Mouse (Mus musculus): Measurements from ENCODE around the gene Ethe1. TPM values are rescaled to one million over a fixed set of nuclear protein-coding genes. Genes with fewer than 3 reads are reported as not detected.

The Ethe1 gene
- total RNA-seq, 2 experiments from 2014 or later = 27.9 to 34.2 TPM

DNA sequence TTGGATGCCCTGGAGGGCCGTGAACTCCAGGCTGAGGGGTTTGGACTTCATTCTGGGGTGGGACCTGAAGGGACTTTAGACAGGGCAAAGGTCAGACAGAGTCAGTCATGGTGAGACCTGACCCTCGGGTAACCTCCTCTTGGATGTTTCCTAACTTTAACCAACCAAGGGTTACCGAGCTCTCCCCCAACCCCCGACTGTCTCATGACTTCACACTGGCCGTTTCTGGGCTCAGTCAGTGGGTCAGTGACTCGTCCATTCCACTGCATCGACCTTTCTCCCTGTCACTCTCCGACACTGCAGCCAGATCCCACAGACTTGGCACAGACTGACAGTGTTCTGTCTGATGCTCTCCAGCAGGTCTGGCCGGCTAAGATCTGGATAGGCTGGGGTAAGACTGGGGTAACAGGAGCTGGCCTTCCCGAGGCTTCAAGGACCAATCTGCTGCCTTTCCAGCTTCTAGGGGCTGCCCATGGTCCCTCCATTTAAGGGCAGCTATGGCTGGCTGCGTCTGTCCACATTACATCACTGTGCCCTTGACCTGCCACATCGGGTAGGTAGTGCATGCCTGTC is 13.0 kb upstream of the Ethe1 start:
- DNase-seq = peak in 1 of 2 experiments; percentile 36

DNA sequence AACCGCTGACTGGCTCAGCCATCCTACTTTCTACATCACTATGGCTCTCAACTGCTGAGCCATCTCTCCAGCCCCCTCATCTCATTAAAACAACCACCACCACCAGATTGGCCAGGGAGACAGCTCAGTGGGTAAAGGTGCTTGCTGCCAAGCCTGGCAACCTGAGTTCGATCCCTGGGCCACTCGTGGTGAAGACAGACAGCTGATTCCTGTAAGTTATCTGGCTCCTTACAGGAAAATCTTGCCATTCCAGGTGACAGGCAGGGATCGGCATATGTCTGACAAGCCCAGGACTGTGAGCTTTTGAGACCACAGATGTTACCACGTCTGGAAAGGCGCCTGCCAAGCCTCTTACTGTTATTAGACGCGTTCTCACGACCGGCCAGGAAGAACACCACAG is 9.5 kb upstream of the Ethe1 start:
- no peak for DNase-seq

DNA sequence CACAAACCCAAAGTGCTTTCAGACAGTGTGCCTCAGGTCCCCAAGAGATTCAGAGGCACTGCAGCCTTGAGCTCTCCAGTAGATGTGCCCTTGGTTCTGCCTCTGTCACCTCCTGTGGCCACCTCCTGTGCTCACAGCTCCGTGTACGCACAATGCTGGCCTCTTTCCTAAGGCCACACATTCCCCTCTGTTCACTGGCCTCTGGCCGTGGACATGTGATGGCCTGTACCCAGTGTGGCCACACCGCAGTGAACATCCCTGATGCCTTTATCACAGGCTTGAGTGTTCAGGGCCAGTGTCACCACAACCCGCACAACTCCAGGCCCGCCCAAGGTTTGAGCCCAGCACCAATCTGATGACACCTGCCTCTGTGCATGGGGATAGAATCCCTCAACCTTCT is 2.5 kb upstream of the Ethe1 start:
- peak in 1 of 2 experiments; percentile 55 for DNase-seq

DNA sequence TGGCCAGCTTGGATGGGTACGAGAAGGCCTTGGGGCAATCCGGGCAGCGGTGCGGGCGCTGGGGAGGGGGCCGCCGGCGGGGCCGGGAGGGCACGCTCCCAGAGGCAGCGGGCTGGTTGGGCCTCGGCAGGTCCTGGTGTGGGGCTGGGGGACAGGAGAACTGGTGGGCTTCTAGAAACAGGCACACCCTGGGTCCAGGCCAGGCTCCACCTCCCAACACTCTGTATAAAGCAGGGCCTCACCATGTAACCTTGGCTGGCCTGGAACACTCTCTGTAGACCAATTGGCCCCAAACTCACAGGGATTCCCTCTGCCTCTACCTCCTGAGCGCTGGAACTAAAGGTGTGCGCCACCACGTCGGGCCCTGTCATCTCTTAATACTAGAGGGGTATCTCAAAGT is 1.3 kb upstream of the Ethe1 start:
- no peak for DNase-seq

- no peak for DNase-seq
Observed at GRCm38 (mm10) chr7:24586828-24587227, 515 bp upstream of the Ethe1 start.

GRCm38 (mm10) chr7:24588336-24588735 is 993 bp downstream of the Ethe1 start:
- peak; percentile 73 to 78 for DNase-seq

- DNase-seq = no peak
Observed at GRCm38 (mm10) chr7:24591735-24592134, 4.4 kb downstream of the Ethe1 start.

DNA sequence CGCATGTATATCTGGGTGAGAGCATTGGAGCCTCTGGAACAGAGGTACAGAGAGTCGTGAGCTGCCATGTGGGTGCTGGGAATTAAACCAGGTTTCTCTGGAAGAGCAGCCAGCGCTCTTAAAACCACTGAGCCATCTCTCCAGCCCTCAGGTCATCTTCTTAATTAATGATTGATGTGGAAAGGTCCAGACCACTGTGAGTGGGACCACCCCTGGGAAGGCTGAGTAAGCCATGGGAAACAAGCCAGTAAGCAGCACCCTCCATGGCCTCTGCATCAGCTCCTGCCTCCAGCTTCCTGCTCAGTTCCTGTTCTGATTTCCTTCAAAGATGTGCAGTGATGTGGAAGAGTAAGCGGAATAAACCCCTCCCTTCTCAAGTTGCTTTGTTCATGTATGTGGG is 4.8 kb downstream of the Ethe1 start:
- no peak for DNase-seq

GRCm38 (mm10) chr7:24592781-24593180 is 5.4 kb downstream of the Ethe1 start:
- DNase-seq = no peak

DNA sequence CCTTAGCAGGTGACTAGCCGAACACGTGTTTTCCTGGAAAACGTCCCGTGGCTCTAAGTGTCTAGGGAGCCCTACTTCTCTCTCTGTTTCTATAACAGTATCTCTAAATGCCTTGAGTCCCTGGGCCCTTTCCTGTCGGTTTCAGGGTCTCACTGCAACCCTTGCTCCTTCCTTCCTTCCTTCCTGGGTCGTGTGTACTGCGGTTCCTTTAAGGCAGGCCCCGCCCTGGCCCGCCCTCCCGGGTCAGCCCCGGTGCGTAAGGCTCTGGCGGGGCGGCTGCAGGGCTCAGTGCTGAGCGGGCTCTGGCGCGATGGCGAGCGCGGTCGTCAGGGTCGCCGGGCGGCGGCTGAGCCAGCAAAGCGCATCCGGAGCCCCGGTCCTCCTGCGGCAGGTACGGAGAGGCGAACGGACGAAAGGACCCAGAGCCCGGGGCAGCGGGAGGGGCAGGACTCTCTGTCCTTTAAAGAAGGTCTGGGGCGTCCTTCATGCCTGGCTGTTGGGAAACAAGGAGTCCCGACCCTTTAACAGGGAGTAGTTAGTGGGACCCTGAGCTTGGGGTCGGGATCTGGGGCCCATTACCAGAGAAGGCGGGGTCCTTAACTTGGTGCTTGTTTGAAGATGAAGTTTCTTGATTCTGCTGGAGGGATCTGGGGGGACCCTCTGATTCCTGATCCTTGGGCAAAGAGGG is 6.4 kb downstream of the Ethe1 start:
- peak; percentile 88 to 91 for DNase-seq

- DNase-seq = no peak
Observed at GRCm38 (mm10) chr7:24594309-24594803, 7.0 kb downstream of the Ethe1 start.

GRCm38 (mm10) chr7:24595464-24595863 is 8.1 kb downstream of the Ethe1 start:
- no peak for DNase-seq

- no peak for DNase-seq
Observed at GRCm38 (mm10) chr7:24598121-24598520, 10.8 kb downstream of the Ethe1 start.

- DNase-seq = peak; percentile 46 to 52
Observed at GRCm38 (mm10) chr7:24599211-24600067, 12.1 kb downstream of the Ethe1 start.

DNA sequence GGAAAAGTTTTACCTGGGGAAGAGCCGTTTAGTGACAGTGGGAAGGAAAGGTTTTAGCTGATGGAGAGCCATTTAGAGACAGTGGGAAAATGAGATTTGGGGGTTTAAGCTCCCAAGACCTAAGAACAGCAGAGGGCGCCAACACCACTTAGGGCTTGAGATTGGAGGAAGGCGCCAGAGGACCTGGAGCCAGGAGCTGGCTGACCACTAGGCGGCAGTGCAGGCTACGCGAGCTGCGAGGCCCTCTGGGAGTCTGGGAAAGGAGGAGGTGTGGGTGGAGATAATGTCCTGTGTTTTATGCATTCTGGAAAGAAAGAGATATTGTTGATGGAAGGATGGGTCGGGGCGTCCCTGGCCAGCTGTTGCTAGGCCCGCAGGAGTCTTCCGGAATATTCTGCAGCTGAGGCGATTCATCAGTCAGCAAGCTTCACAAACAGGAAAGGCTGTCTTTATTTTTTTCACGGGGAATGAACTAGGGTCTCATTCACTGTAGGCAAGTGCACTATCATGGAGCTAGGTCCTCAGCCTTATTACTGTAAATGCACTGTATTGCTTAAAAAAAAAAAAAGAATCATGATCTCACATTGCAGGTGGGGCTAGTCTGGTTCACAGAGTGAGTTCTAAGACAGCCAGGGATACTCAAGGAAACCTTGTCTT is 13.7 kb downstream of the Ethe1 start:
- peak; percentile 97 to 98 for DNase-seq

- DNase-seq = no peak
Observed at GRCm38 (mm10) chr7:24605561-24605960, 18.2 kb downstream of the Ethe1 start.

GRCm38 (mm10) chr7:24606046-24606445 is 18.7 kb downstream of the Ethe1 start:
- DNase-seq = no peak

- peak; percentile 48 to 73 for DNase-seq
Observed at GRCm38 (mm10) chr7:24608017-24608416, 20.7 kb downstream of the Ethe1 start.

DNA sequence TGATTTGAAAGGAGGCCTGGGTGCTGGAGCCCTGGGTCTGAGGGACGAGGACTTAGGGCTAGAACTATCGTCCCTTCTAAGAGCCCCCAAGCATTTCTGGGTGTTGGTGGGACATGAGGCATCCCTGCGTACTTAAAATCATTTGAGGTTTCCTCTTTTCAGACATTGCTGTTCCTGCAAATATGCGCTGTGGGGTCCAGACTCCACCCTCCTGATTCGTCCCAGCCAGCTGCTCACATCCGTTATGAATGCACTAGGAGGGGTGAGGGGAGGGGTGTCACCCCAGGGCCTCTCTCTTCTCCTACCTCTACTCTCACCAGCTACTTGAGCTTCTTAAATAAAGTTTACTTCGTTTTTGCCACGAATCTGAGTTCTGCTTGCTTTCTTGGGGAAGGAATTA is 21.2 kb downstream of the Ethe1 start:
- no peak for DNase-seq

- peak in 1 of 2 experiments; percentile 41 for DNase-seq
Observed at GRCm38 (mm10) chr7:24610144-24610878, 23.0 kb downstream of the Ethe1 start, which contains the start of gene Phldb3. Phldb3 (plus strand) TSS chr7:24610763.

GRCm38 (mm10) chr7:24610879-24611494 is 23.6 kb downstream of the Ethe1 start:
- peak; percentile 93 to 95 for DNase-seq
